Mouse (Mus musculus): ENCODE measurements at regions not wholly inside any gene's neighbourhood (a gene's known extent, or its start where the extent isn't known, plus 50 kb on each side); places are given as distances from the start of the nearest gene placed in this dataset.
A peak's percentile ranks its signal among the peaks of the same experiment; 100 is the strongest.
"Not testable (repeated sequence)": the region's sequence is repeated elsewhere in the genome, so short reads cannot be mapped to it uniquely, and the experiment has no call there.

- DNase-seq = no peak
Measured at GRCm38 (mm10) chr15:14815556-14815955, 1642.1 kb upstream of the Cdh6 start.

GRCm38 (mm10) chr15:14806849-14807248 lies 1633.4 kb upstream of the Cdh6 start:
- DNase-seq = no peak

- no peak for DNase-seq
Measured at GRCm38 (mm10) chr15:14795221-14795620, 1621.7 kb upstream of the Cdh6 start.

- DNase-seq = no peak
Measured at GRCm38 (mm10) chr15:14780727-14781126, 1607.3 kb upstream of the Cdh6 start.

GRCm38 (mm10) chr15:14741733-14742132 lies 1568.3 kb upstream of the Cdh6 start:
- DNase-seq = no peak

- DNase-seq = not testable (repeated sequence)
Measured at GRCm38 (mm10) chr15:14697925-14698324, 1524.5 kb upstream of the Cdh6 start.

- DNase-seq = no peak
Measured at GRCm38 (mm10) chr15:14696481-14696880, 1523.0 kb upstream of the Cdh6 start.

- no peak for DNase-seq
Measured at GRCm38 (mm10) chr15:14689141-14689540, 1515.7 kb upstream of the Cdh6 start.

- no peak for DNase-seq
Measured at GRCm38 (mm10) chr15:14642291-14642690, 1468.8 kb upstream of the Cdh6 start.

GRCm38 (mm10) chr15:14628523-14628922 lies 1455.0 kb upstream of the Cdh6 start:
- DNase-seq = peak; percentile 16

GRCm38 (mm10) chr15:14606691-14607090 lies 1433.2 kb upstream of the Cdh6 start:
- DNase-seq = no peak
